Mouse (Mus musculus): ENCODE measurements around the gene Kdm2b.

DNA sequence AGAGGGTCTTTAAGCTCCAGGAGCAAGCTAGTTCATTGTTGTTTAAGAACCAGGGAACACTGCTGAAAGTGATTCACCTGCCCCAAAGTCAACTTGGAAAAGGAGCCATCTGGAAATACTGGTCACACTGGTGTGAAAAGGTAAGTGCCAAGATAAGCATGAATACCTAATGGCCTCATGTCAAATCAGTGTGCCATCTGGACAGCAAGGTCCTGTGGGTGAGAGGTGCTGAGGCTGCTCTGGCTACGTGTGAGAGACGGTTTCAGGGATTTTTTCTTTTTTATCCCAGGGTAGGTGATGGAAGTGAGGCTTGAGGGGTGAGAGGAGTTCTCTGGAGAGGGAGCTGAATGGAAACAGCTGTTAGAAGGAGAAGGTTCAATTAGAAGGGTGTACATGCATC lies 116.0 kb downstream of the Kdm2b start:
- TF ChIP-seq CTCF (IDR thresholded peaks at IDR 0.05; ENCODE audit: extremely low read depth, insufficient read depth, insufficient read length, insufficient replicate concordance), result no peak
- TF ChIP-seq POLR2A (IDR thresholded peaks at IDR 0.05; ENCODE audit: low read depth, low read length), result no peak

All from spleen, adult 2 months (tissue).